Comparison of ENCODE assay signal across 6 mouse cellular contexts in the genomic region with DNA sequence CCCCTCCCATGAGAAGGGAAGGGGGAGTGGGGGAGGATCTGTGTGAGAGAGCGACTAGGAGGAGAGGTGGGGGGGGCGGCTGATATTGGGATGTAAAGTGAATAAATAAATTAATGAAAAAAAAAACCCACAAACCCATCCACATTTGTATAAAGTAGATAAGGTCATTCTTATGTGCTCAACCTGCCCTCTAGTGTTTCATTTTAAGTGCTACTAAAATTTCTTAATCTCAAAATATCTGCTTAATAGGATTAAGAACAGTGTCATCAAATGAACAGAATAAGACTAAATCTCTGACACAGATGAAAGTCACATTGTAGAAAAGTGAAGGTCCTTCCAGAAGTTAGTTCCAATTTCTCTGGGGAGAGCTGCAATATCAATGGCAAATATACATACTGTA.
DNase-seq lines count a peak whose midpoint lies in the region; ATAC-seq and TF ChIP-seq lines count a peak whose summit lies in the region.
"Not testable (repeated sequence)": the region's sequence is repeated elsewhere in the genome, so short reads cannot be mapped to it uniquely, and the experiment has no call there.

No protein-coding gene starts in this region.

- H3K4me2 ChIP-seq in forebrain, embryonic 14.5 days (ENCODE audit: low read length); hindbrain, postnatal 0 days (ENCODE audit: low read depth, low read length); lung, embryonic 14.5 days: not testable (repeated sequence)

- H3K36me3 ChIP-seq in forebrain, embryonic 14.5 days (ENCODE audit: control insufficient read depth, insufficient read depth, low read length); hindbrain, postnatal 0 days (ENCODE audit: insufficient read depth, low read length); lung, embryonic 14.5 days (ENCODE audit: insufficient read depth): not testable (repeated sequence)

- H3K9me3 ChIP-seq in forebrain, embryonic 14.5 days (replicated peaks; ENCODE audit: control insufficient read depth, low read length); hindbrain, postnatal 0 days (ENCODE audit: low read length); lung, embryonic 14.5 days (ENCODE audit: low read depth, low read length): not testable (repeated sequence)

- 89% methylated on average over 2 of the region's 2 CpGs for WGBS in forebrain, embryonic 14.5 days
- 90% methylated on average over 2 of the region's 2 CpGs for WGBS in hindbrain, postnatal 0 days
- 71% methylated on average over 2 of the region's 2 CpGs for WGBS in lung, embryonic 14.5 days

- not testable (repeated sequence) for H3K4me3 ChIP-seq in forebrain, embryonic 14.5 days (ENCODE audit: low read depth, low read length); hindbrain, postnatal 0 days (ENCODE audit: low read length); layer of hippocampus, adult 2 months; lung, embryonic 14.5 days (ENCODE audit: low read depth, low read length)

- not testable (repeated sequence) for H3K27me3 ChIP-seq in forebrain, embryonic 14.5 days (replicated peaks; ENCODE audit: control insufficient read depth, insufficient read depth, low read length); hindbrain, postnatal 0 days (ENCODE audit: insufficient read depth, low read length); lung, embryonic 14.5 days (ENCODE audit: insufficient read depth, low read length)

- H3K4me1 ChIP-seq in forebrain, embryonic 14.5 days (ENCODE audit: control insufficient read depth, insufficient read depth, low read length); hindbrain, postnatal 0 days (ENCODE audit: insufficient read depth, low read length); lung, embryonic 14.5 days (ENCODE audit: insufficient read depth): not testable (repeated sequence)

- not testable (repeated sequence) for H3K27ac ChIP-seq in forebrain, embryonic 14.5 days (ENCODE audit: low read depth, low read length); hindbrain, postnatal 0 days; layer of hippocampus, adult 2 months; lung, embryonic 14.5 days (ENCODE audit: low read depth)

- not testable (repeated sequence) for ATAC-seq in forebrain, embryonic 14.5 days; hindbrain, postnatal 0 days; lung, embryonic 14.5 days (ENCODE audit: insufficient read depth)

- not testable (repeated sequence) for H3K9ac ChIP-seq in forebrain, embryonic 14.5 days (ENCODE audit: low read length); hindbrain, postnatal 0 days (replicated peaks; ENCODE audit: low read length); lung, embryonic 14.5 days

- TF ChIP-seq CTCF in hindbrain, postnatal 0 days (IDR thresholded peaks at IDR 0.05; ENCODE audit: low read depth) = peak; percentile 26
- peak; percentile 76 for TF ChIP-seq CTCF in layer of hippocampus, adult 2 months (conservative IDR thresholded peaks at IDR 0.05)
- not testable (repeated sequence) for TF ChIP-seq CTCF in lung, embryonic 14.5 days (IDR thresholded peaks at IDR 0.05; ENCODE audit: low read depth)

- DNase-seq in 416B (ENCODE audit: low read depth) = peak; percentile 23
- DNase-seq in brain, adult 2 months (ENCODE audit: low read depth, low spot score) = peak; percentile 10
- peak; percentile 13 for DNase-seq in forebrain, embryonic 14.5 days (ENCODE audit: low spot score)
- DNase-seq in hindbrain, postnatal 0 days (ENCODE audit: low spot score) = peak; percentile 11
- not testable (repeated sequence) for DNase-seq in layer of hippocampus, adult 2 months (ENCODE audit: low spot score in 2 of 2)
- peak; percentile 2 for DNase-seq in lung, embryonic 14.5 days
